Mouse (Mus musculus) ES-CJ7 (cell line): ENCODE data around the gene S100a7a.

Experiments used
- DNase-seq: peaks from one replicate; pipeline ENCODE4 v3.0.0; 2011; ENCODE audit warnings: low read depth, low spot score

S100a7a gene

DNA sequence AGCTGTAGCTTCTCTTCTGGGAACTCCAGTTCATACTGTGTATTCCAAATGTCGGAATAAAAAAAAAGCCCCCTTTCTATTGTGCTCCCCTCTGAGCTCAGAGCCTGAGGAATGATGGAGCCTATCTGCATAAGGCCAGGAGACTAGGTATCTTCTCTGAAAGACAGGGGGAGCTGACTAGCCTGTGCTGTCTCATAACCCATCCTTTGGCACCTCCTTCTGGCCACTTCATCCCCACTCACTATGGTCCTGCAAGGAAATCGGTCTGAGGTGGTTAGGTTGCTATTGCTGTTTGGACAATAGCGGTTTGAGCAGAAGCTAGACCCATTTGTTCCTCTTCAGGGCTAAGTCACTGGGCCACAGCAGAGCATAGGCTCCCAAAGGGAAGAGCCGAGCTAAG lies 26.0 kb upstream of the S100a7a start:
- no peak for DNase-seq

DNA sequence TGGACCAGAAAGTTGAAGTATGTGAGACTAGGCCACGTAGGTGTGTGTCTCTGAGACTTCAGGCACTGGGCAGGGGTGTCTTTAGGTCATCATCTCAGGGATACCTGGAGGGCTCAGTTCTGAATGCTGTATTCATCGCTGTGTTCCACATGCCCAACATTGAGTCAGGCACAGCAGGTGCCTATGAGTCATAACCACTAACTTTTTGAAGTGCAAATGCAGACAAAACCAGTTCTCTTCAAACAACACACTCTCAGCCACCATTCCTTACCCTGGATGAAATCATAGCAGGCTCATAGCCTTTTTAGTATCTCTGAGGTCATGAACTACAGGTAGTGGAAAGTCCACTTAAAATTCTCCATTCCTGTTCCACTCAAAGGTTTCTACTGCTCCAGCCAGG lies 24.5 kb upstream of the S100a7a start:
- no peak for DNase-seq

DNA sequence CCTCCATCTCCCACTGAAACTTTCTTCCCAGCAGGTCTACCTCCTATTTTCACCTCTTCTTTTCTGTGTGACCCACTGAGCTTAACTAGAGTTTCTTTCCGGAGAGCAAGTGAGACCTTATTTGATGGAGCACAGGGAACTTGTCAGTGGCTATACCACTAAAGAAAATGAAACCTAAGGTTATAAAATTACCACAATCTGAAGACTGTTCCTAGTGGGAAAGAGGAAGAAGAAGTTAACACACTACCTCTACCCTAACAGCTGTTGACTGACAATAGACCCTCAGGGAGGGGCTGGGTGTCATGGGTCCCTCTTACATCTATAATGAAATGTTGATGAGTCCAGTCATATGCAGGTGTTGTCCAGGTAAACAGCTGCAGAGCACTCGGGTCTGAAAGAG lies 21.8 kb upstream of the S100a7a start:
- no peak for DNase-seq

DNA sequence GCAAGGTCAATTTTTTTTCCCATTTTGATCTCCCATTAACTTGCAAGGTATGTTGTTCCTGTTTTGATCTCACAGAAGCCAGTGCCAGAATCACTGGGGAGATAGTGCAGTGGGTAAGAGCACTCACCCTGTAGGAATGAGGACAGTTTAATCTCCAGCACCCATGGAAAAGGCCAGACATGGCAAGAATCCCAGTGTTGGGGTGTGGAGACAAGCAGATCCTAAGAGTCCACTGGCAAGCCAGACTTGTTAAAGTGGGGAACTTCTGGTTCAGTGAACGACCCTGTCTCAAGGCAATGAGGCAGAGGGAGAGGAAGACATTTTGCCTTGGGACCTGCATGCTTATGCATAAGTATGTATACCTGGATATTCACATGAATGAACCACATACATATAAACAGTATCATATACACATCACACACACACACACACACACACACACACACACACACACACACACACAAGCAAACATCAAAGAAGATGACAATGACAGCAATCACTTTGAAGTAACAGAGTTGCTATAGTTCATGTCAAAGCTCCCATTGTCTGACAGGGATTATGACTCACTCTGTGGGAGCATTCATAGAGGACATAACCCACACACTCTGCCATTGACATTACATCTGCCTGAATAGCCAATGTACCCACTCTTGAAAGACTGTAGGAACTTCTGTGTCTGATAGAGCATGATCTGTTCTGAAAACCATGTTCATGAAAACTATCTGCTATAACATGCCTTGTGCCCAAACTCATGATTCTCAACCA lies 15.1 kb upstream of the S100a7a start:
- DNase-seq, result no peak

DNA sequence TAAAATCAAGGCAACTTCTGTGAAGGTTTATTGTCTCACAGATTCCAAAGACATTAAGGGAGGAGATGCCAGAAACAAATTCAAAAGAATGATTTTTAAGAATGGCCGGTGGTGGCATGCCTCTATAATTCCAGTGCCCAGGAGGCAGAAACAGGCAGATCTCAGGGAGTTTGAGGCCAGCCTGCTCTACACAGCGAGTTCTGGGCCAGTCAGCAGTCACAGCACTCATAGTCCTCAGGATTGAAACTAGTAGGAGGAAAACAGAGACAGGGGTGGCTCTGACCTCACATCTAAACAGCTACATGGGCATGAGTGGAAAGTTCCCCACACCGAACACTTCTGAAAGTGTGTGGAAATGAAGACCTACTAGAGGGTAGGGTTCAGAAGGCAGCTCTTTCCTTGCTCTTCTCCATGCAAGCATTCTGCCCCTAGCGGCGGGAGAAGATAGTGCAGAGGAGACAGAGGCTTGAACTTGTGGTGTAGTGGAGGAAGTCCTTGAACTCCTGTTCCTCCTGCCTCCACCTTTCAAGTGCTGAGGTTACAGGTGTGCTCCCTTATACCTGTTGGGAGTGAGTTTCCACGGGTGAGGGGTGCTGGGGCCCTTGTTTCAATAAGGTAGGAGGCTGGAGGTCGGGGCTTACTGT lies 14.2 kb upstream of the S100a7a start:
- DNase-seq, result peak; percentile 77

DNA sequence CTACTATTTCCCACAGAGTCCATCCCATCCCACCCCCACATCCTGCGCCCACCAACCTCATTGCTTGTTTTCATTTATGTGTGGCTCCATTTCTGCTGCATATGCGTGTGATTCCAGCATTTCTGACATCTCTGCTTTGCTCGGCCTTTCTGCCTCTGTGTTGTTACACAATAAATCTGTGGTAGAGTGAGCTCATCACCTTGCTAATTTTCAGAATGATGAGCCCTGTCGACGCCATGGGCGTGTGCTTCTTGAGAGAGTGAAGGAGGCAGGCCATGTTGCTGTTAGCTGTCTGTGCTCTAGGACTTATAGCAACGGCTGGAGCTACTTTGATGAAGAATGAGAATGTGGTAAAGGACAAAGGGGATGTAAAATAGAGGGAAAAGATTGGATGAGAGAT lies 12.8 kb upstream of the S100a7a start:
- no peak for DNase-seq

DNA sequence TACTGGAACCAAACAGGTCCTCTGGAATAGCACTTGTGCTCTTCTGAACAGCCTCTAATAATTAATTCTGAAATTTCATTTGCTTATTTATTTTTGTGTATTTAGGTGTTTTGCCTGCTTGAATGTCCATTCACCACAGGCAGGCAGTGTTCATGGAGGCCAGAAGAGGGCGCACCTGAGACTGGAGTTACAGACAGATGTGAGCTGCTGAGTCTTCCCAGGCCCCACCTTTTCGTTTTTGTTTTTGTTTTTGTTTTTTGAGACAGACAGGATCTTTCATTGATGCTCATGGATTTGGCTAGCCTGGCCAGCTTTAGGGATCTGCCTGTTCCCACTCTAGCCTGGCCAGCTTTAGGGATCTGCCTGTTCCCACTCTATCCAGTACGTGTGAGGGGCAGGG lies 9.6 kb upstream of the S100a7a start:
- DNase-seq, result peak; percentile 44

DNA sequence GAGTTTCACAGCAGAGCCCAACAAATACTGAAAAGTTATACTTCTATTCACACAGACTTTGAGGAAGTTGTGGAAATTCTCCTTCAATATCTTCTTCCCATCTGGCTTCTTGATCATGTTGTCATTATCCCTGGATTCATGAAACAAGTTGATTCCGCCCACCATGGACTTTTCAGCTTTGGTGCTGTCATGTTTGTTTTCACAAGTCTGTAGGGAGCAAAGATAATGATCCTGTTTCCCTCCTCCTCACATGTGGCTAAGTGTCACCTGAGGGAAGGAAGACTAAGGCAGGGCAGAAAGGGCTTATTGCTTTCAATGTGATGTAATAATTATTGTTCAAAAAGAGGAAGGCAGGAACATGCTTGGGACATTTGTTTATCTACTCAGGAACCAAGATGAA lies 6.5 kb upstream of the S100a7a start:
- no peak for DNase-seq

DNA sequence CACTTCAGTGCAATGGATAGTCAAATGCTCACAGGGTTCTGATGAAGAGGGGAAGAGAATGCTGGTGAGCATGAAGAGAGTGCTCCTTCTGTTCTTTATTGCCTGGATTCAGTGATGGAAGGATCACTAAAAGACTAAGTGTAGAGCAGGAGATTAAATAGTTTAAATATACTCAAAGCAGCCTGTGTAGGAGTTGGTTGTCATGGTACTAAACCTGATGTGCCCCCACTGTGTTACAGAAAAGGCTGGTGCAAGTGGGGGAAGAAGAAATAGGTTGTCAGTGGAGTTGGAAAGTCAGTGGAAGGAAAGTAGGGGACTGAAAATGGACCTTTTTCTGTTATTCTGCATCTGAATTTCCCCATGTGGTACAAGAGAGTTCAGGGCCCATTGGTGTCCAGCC lies 4.8 kb upstream of the S100a7a start:
- no peak for DNase-seq

DNA sequence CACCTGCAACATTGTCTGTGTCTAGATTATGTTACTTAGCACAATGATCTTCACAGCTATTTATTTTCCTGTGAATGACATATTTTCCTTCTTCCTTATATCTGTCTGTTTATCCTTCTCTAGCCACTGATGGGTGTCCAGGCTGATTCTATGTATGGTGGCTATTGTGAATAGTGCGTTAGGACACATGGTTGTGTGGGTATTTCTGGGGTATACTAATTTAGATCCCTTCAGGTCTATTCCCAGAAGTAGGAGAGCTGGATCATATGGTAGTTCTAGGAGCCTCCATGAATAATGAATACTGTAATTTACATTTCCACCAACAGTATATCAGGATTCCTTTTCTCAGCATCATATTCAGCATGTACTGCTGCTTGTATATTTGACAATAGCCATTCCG lies 4.0 kb upstream of the S100a7a start:
- DNase-seq, result no peak

DNA sequence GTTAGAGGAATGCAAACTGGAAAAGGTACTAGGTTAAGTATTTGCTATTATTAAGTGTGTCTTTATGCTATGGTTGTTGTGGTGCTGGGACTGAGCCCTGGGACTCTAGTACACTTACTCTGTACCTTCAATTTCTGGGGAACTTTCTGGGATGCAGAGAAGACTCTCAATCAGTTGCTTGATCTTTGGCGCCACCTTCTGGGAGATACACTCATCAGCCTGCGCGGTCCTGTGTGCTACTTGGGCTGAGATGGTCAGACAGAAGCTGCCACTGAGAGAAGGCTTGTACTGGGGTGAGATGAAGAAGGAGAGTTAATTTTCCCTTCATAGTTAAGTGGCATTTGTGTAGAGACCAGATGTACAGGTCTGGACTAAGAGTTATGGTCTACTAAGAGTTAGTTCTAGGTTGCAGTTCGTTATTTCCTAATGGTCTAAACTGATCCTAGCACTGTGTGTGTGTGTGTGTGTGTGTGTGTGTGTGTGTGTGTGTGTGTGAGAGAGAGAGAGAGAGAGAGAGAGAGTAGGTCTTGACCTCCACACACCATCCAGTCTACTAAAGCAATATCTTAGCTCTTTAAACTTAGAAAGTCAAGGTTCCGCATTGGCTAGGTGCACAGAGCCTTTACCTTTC lies 824 bp upstream of the S100a7a start:
- DNase-seq, result peak; percentile 69

DNA sequence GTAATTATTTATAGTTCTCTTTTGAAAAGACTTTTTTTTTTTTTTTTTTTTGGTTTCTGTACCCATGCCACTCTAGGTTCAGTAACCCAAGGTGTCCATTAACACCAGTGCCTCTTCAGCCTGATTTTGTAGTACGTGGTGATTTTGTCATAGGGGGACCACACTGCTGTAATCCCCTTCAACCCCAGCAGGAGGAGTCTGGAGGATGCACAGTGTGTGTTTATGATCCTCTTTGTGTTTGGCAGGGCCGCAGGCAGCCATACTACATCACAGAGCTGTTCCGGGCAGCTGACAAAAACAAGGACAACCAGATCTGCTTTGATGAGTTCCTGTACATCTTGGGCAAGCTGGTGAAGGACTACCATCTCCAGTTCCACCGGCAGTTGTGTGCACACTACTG lies 3.6 kb downstream of the S100a7a start:
- DNase-seq, result peak; percentile 48

DNA sequence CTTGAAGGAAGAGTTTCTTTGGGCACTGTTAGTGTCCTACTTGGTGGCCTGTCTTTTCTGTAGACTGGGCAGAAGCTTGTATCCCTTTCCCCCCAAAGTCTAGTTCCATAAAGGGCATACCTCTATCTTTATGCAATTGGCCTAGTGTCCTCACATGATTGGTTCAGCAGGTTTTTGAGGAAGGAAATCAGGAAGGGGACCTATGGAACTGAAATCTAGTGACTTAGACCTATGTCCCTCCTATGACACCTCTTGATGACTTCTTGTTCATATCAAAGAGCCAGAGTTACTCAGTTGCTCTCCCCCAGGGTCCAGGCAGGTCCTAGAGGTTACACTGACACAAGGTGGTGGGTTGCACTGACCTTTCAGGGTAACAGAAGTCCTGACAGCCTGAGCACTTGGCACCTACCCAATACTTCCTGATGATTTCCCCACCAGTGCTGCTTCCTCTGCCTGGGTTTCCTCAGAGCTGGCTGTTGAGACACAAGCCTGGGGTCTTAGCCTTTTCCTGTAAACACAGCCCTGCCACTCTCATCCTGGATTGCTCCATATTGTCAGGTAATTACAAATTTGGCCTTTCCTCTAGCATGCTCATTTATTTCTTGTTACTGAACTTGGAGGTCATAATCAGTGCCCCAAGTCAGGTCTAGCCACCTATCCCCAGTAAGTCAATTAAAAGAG lies 5.7 kb downstream of the S100a7a start:
- DNase-seq, result no peak

DNA sequence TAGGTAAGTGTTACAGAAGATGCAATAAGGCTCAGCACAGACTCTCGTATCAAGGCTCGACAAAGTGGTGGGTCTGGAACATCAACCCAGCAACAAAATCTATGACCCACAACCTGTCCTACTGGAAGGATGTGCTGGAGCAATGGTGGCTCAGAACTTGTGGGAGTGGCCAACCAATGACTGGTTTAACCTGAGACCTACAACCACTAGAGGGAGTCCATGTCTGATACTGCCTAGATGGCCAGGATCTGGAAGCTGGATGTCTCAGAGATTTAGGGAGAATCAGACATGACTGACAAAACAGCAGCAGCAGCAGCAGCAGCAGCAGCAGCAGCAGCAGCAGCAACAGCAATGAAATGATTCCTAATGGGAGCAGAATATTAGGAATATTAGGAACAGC lies 10.4 kb downstream of the S100a7a start:
- peak; percentile 63 for DNase-seq

DNA sequence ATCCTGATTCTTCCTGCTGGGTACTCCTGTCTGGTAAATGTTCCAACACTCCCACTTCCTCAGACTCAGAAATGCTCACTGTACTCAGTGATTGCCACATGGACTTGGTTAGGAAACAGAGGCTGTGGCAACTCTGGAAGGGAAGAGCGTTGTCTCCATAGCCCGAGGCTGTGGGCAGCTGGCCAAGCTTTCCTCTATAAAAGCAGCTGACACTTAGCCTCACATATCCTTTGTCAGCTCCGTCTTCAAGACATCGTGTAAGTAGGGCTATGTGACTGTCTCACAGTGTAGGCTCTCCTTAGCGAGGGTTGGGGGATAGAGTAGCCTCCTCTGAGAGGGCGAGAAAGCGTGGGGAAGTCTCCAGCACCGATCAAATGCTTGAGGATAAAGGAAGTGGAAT lies 15.0 kb downstream of the S100a7a start, which contains the start of gene S100a8:
Gene S100a8 (plus strand): TSS at position 133 of the 400 bp plus-strand sequence.
- DNase-seq, result no peak

DNA sequence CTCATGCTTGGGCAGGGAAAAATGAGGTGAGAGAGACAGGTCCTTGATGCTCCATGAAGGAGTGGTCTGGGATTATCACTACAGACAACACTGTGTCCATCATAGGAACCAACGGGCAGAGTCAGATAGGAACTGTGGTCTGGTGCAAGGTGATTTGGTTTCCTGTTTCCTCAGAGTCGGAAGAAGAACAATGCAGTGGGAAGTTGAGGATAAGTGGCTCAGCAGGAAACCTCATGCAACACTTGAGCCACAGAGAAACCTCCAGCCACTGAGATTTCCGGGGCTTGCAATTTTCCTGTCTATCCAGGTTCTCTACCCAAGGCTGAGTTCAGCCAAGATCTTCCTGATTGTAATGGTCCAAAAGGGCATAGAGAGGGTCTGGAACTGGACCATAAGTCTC lies 24.8 kb downstream of the S100a7a start:
- DNase-seq, result peak; percentile 6

DNA sequence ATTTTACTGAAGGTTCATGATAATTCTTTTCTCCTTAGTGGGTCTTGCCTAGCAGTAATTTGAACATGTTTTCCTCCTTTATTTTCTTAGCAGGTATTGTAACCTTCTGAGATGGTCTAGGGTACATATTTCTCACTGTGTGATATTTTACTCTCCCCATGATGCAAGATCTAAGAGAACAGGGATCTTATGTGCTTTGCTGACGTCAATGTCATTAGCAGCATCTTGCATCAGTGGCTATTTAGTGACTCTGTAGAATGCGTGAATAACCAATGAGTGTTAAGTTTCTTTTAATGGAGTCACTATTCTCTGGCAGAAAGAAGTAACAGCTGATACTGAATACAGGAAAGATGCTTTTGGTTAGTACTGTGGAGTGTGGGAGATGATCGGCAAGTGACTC lies 30.1 kb downstream of the S100a7a start:
- no peak for DNase-seq

DNA sequence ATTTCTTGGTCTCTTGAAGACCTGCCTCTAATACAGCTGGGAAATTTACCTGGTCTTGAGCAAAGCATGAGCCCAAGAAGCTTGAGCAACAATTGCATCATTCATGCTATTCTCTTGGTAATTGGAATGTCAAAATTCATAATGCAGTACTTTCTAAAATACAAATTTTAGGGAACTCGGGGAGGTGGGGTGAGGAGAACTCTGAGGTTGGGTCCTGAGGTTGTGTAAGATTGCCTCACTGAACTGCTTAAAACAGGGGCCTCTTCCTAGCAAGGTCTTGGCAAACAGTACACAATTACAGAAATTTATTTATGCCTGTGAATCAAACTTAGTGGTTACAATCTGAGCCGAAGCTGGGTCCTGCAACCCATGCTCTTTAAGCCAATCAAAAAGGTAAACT lies 33.0 kb downstream of the S100a7a start:
- DNase-seq, result no peak

DNA sequence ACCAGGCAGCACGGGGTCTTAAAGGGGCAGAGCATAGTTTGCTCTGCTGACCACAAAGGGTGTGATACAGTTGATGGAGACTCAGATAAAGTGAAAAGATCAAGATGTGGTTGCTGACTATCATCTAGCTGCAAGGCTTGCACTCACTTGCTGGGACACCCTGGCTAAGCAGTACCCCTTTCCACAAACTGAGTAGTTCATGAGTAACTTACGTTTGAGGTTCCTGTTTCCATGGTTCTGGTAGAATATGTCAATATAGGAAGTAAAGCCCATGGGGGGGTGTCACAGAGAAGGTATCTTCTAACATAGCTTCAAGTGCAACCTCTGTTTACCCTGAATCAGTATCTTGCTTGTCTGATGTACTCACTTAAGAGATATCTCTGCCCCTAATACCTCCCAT lies 39.7 kb downstream of the S100a7a start:
- DNase-seq, result no peak

DNA sequence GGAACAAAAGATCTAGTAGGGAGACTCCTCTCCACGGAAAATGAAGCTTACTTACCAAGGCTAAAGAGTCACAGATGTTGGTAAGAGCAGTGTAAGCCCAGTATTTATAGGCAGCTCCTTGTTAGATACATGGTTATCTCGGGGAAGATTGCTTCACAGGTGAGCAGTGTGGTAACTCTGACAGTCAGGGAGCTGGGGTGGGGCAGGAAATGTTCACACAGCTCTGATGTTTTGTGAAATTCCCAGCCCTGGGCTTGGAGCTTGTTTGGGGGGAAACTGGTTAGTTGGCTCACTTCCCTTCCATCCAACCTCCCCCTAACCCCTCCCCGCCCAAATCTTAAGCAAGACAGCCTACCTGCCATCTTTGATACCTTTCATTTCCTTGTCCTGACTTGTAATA lies 41.8 kb downstream of the S100a7a start, which contains the start of gene S100a9:
Gene S100a9 (minus strand): TSS at position 109 of the 400 bp plus-strand sequence.
- no peak for DNase-seq

DNA sequence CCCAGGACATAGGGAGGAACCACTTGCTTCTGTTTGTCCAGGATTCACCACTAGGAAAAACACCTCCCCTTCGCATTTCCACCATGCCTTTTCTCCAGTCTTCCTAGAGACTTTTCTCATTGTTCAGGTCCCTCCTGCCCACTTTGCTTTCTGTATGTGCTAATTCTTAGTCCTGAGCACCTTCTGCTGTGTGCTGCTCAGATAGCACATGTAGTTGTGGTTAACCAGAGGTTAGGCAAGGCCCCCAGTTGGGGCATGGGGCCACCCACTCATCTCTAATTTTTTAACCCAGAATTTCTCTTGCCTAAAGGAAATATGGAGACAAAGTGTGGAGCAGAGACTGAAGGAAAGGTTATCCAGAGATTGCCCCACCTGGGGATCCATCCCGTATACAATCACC lies 48.4 kb downstream of the S100a7a start:
- no peak for DNase-seq
